Mouse (Mus musculus): Measurements from ENCODE around the gene Fau. TPM values are rescaled to one million over a fixed set of nuclear protein-coding genes. Genes with fewer than 3 reads are reported as not detected.

Fau gene
- total and polyA plus RNA-seq, 3 experiments, result 2,413 to 2,967 TPM; not detected in 1

GRCm38 (mm10) chr19:6045366-6046293 lies 12.0 kb upstream of the Fau start:
- Histone ChIP-seq H3K27ac (ENCODE audit: control insufficient read depth, low read depth, low read length) (peak overlapping the region; percentile 94), H3K4me3 (ENCODE audit: control insufficient read depth in 1 of 2, insufficient read depth in 1 of 2, low read depth in 2 of 2, low read length in 2 of 2) (peak overlapping the region; percentile 61 to 75), H3K4me1 (ENCODE audit: control insufficient read depth in 1 of 2, insufficient read depth in 2 of 2, low read length in 2 of 2) (peaks cover 3 to 23% of the 10 kb centered on the region in 2 experiments; a peak in 3 of 4 replicates), H3K9ac (ENCODE audit: control insufficient read depth, low read depth, low read length, poor library complexity, severe bottlenecking) (peak overlapping the region; percentile 77), H3K9me3 (replicated peaks; ENCODE audit: insufficient read depth, low read length) (no peaks in the 10 kb centered on the region), H3K79me2 (ENCODE audit: control insufficient read depth, insufficient read depth, low read length, poor library complexity) (peaks cover 22% of the 10 kb centered on the region), H3K27me3 (ENCODE audit: control insufficient read depth in 1 of 2, insufficient read depth in 2 of 2, low read length in 2 of 2) (no peaks in the 10 kb centered on the region), H3K36me3 (ENCODE audit: control insufficient read depth in 1 of 2, insufficient read depth in 2 of 2, low read length in 2 of 2) (peaks cover 0 to 12% of the 10 kb centered on the region in 2 experiments; a peak in 1 of 4 replicates)
- DNase-seq (ENCODE audit: low read depth, low spot score), result peak; percentile 87
- TF ChIP-seq RAD21 (IDR thresholded peaks at IDR 0.05; ENCODE audit: low read depth, low read length) (peak; percentile 1; the same call in 1 of the 2 replicates), ZMIZ1 (IDR thresholded peaks at IDR 0.05; ENCODE audit: low read depth, low read length) (no peak; the same call in 1 of the 2 replicates), NELFE (IDR thresholded peaks at IDR 0.05; ENCODE audit: low read depth, low read length) (0 out of 2 replicates have a peak, but pooled peaks have one; percentile 31), MEF2A (IDR thresholded peaks at IDR 0.05; ENCODE audit: extremely low read depth, insufficient replicate concordance, low read depth, low read length, poor library complexity, severe bottlenecking) (no peak), KAT2A (conservative IDR thresholded peaks at IDR 0.05; ENCODE audit: low read depth, low read length) (peak; percentile 31; the same call in 1 of the 2 replicates), E2F4 (IDR thresholded peaks at IDR 0.05; ENCODE audit: borderline replicate concordance, low read depth, low read length) (no peak), MAZ (IDR thresholded peaks at IDR 0.05; ENCODE audit: low read depth, low read length) (peak; percentile 78; the same call in 1 of the 2 replicates), HCFC1 (IDR thresholded peaks at IDR 0.05; ENCODE audit: low read depth, low read length) (peak; percentile 46), ETS1 (IDR thresholded peaks at IDR 0.05; ENCODE audit: low read depth, low read length) (no peak), MAFK (IDR thresholded peaks at IDR 0.05; ENCODE audit: borderline replicate concordance, low read depth, low read length) (no peak), ZNF384 (IDR thresholded peaks at IDR 0.05; ENCODE audit: low read depth, low read length) (no peak), NRF1 (IDR thresholded peaks at IDR 0.05; ENCODE audit: insufficient read depth, low read depth, low read length, poor library complexity, severe bottlenecking) (no peak), BHLHE40 (IDR thresholded peaks at IDR 0.05; ENCODE audit: borderline replicate concordance, low read depth, low read length) (no peak), USF2 (IDR thresholded peaks at IDR 0.05; ENCODE audit: borderline replicate concordance in 1 of 2, insufficient read depth in 1 of 2, low read depth in 1 of 2, low read length in 2 of 2) (no peak), MAX (IDR thresholded peaks at IDR 0.05; ENCODE audit: low read length) (peak; percentile 40), SIN3A (IDR thresholded peaks at IDR 0.05; ENCODE audit: low read length) (no peak; the same call in 1 of the 2 replicates), TBP (IDR thresholded peaks at IDR 0.05; ENCODE audit: low read depth, low read length) (no peak; the same call in 1 of the 2 replicates), CHD2 (IDR thresholded peaks at IDR 0.05; ENCODE audit: low read length) (no peak), SMC3 (IDR thresholded peaks at IDR 0.05; ENCODE audit: low read depth, low read length) (no peak), CHD1 (IDR thresholded peaks at IDR 0.05; ENCODE audit: low read depth, low read length) (peak; percentile 53; the same call in 1 of the 2 replicates), GATA1 (IDR thresholded peaks at IDR 0.05; ENCODE audit: low read depth, low read length) (peak; percentile 8; the same call in 1 of the 2 replicates), USF1 (IDR thresholded peaks at IDR 0.05; ENCODE audit: low read depth, low read length) (no peak), EP300 (IDR thresholded peaks at IDR 0.05; ENCODE audit: low read depth in 1 of 2, low read length in 2 of 2) (no peak; a peak in 1 of 4 replicates), TAL1 (IDR thresholded peaks at IDR 0.05; ENCODE audit: low read length) (no peak), MXI1 (IDR thresholded peaks at IDR 0.05; ENCODE audit: low read depth, low read length) (no peak; the same call in 1 of the 2 replicates), RCOR1 (IDR thresholded peaks at IDR 0.05; ENCODE audit: low read depth, low read length) (no peak), MYC (IDR thresholded peaks at IDR 0.05; ENCODE audit: low read depth, low read length) (0 out of 2 replicates have a peak, but pooled peaks have one; percentile 14), POLR2AphosphoS5 (IDR thresholded peaks at IDR 0.05; ENCODE audit: borderline replicate concordance, low read depth, low read length) (no peak), POLR2AphosphoS2 (IDR thresholded peaks at IDR 0.05; ENCODE audit: low read length) (no peak), CTCF (IDR thresholded peaks at IDR 0.05 in 2 of 3, conservative IDR thresholded peaks at IDR 0.05 in 1 of 3; ENCODE audit: control insufficient read depth in 1 of 3, insufficient read depth in 1 of 3, low read depth in 2 of 3, low read length in 3 of 3, poor library complexity in 1 of 3, severe bottlenecking in 1 of 3) (peak in 1 of 3 experiments; percentile 11; a peak in 1 of 6 replicates), ELF1 (IDR thresholded peaks at IDR 0.05; ENCODE audit: low read depth, low read length) (no peak)
